Mouse (Mus musculus): ENCODE measurements at regions not wholly inside any gene's neighbourhood (a gene's known extent, or its start where the extent isn't known, plus 50 kb on each side); places are given as distances from the start of the nearest gene placed in this dataset.

- 38% methylated on average over 1 of the region's 1 CpGs for WGBS
- H3K9me3 ChIP-seq, result no peaks in the 10 kb centered on the region
- ATAC-seq, result no peak
- H3K4me1 ChIP-seq (replicated peaks), result no peaks in the 10 kb centered on the region
- no peaks in the 10 kb centered on the region for H3K36me3 ChIP-seq
- no peaks in the 10 kb centered on the region for H3K27me3 ChIP-seq (replicated peaks)
- no peak overlapping the region for H3K4me2 ChIP-seq (replicated peaks)
- no peak overlapping the region for H3K27ac ChIP-seq
- H3K4me3 ChIP-seq (replicated peaks), result no peak overlapping the region
- no peak overlapping the region for H3K9ac ChIP-seq
Observed at GRCm38 (mm10) chr3:18731251-18731650, 783.0 kb downstream of the Cypt12 start.

GRCm38 (mm10) chr3:18731674-18732073, 783.5 kb downstream of the Cypt12 start:
- no peak overlapping the region for H3K27ac ChIP-seq
- WGBS, result 31% methylated on average over 2 of the region's 2 CpGs
- ATAC-seq, result no peak
- no peaks in the 10 kb centered on the region for H3K4me1 ChIP-seq (replicated peaks)
- H3K9ac ChIP-seq, result no peak overlapping the region
- H3K4me3 ChIP-seq (replicated peaks), result no peak overlapping the region
- no peak overlapping the region for H3K4me2 ChIP-seq (replicated peaks)
- H3K36me3 ChIP-seq, result no peaks in the 10 kb centered on the region
- H3K9me3 ChIP-seq, result no peaks in the 10 kb centered on the region
- no peaks in the 10 kb centered on the region for H3K27me3 ChIP-seq (replicated peaks)

DNA sequence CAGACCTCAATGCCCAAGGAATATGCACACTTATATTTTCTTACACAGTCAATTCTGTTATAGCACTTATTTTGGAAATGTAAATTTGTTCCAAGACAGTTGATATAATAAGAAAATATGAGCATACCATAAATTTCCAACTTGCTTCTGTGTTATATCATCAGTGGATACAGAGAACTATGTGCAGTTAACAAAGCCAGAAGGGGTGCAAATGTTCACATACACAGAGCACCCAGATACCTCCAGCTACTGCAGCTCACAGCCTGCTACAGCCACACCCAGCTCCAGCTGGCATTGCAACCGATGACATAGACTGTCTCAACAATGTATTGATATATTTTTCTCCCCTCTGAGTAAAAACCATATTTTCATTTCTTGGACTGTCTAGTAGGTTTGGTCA, 785.3 kb downstream of the Cypt12 start:
- WGBS, result 51% methylated on average over 1 of the region's 1 CpGs
- no peak for ATAC-seq

GRCm38 (mm10) chr3:18738946-18739345, 790.7 kb downstream of the Cypt12 start:
- H3K9me3 ChIP-seq, result no peaks in the 10 kb centered on the region
- H3K4me2 ChIP-seq (replicated peaks), result no peak overlapping the region
- no peak overlapping the region for H3K4me3 ChIP-seq (replicated peaks)
- no peak for ATAC-seq
- no peak overlapping the region for H3K27ac ChIP-seq
- no peaks in the 10 kb centered on the region for H3K36me3 ChIP-seq
- no peak overlapping the region for H3K9ac ChIP-seq
- H3K4me1 ChIP-seq (replicated peaks), result no peaks in the 10 kb centered on the region
- no peaks in the 10 kb centered on the region for H3K27me3 ChIP-seq (replicated peaks)

More for the DNA sequence above, 785.3 kb downstream of the Cypt12 start:
- Histone ChIP-seq H3K9ac (no peak overlapping the region), H3K4me3 (replicated peaks) (no peak overlapping the region), H3K36me3 (no peaks in the 10 kb centered on the region), H3K27me3 (replicated peaks) (no peaks in the 10 kb centered on the region), H3K9me3 (no peaks in the 10 kb centered on the region), H3K27ac (no peak overlapping the region), H3K4me2 (replicated peaks) (no peak overlapping the region), H3K4me1 (replicated peaks) (no peaks in the 10 kb centered on the region)

- no peak for ATAC-seq
- H3K36me3 ChIP-seq, result no peaks in the 10 kb centered on the region
- no peaks in the 10 kb centered on the region for H3K27me3 ChIP-seq (replicated peaks)
- no peak overlapping the region for H3K9ac ChIP-seq
- no peak overlapping the region for H3K27ac ChIP-seq
- H3K9me3 ChIP-seq, result no peaks in the 10 kb centered on the region
- 88% methylated on average over 4 of the region's 4 CpGs for WGBS
- H3K4me1 ChIP-seq (replicated peaks), result no peaks in the 10 kb centered on the region
- no peak overlapping the region for H3K4me3 ChIP-seq (replicated peaks)
- H3K4me2 ChIP-seq (replicated peaks), result no peak overlapping the region
Observed at GRCm38 (mm10) chr3:18740344-18740743, 792.1 kb downstream of the Cypt12 start.

- Histone ChIP-seq H3K36me3 (no peaks in the 10 kb centered on the region), H3K9ac (no peak overlapping the region), H3K9me3 (no peaks in the 10 kb centered on the region), H3K4me3 (replicated peaks) (no peak overlapping the region), H3K27me3 (replicated peaks) (no peaks in the 10 kb centered on the region), H3K27ac (no peak overlapping the region), H3K4me2 (replicated peaks) (no peak overlapping the region), H3K4me1 (replicated peaks) (no peaks in the 10 kb centered on the region)
- WGBS, result 84% methylated on average over 2 of the region's 2 CpGs
- ATAC-seq, result no peak
Observed at GRCm38 (mm10) chr3:18743474-18743873, 795.3 kb downstream of the Cypt12 start.

DNA sequence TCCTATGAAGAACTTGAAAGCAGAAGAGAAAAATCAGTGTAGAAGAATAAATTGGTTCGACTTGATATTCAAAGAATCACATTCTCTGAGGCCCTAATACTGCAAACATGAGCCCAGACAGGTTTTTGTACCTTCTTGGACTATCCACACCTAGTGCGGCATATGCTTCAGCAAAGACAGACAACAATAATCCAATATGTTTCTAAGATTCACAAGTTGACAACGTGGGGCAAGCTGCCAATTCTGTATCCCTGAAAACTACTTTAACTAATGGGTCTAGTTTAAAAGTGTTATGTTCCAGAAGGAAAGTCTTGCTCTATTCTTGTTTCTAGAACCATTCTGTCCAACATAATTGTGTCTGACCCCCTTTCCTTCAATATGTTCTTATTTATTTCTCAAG, 796.0 kb downstream of the Cypt12 start:
- no peak overlapping the region for H3K27ac ChIP-seq
- no peak overlapping the region for H3K4me3 ChIP-seq (replicated peaks)
- 86% methylated on average over 3 of the region's 3 CpGs for whole genome bisulfite sequencing
- no peaks in the 10 kb centered on the region for H3K9me3 ChIP-seq
- H3K27me3 ChIP-seq (replicated peaks), result no peaks in the 10 kb centered on the region
- no peak for ATAC-seq
- H3K9ac ChIP-seq, result no peak overlapping the region
- H3K4me2 ChIP-seq (replicated peaks), result no peak overlapping the region
- no peaks in the 10 kb centered on the region for H3K4me1 ChIP-seq (replicated peaks)
- H3K36me3 ChIP-seq, result no peaks in the 10 kb centered on the region

GRCm38 (mm10) chr3:18746206-18746605, 798.0 kb downstream of the Cypt12 start:
- ATAC-seq, result no peak
- Histone ChIP-seq H3K4me1 (replicated peaks) (no peaks in the 10 kb centered on the region), H3K4me3 (replicated peaks) (no peak overlapping the region), H3K4me2 (replicated peaks) (no peak overlapping the region), H3K27me3 (replicated peaks) (no peaks in the 10 kb centered on the region), H3K9me3 (no peaks in the 10 kb centered on the region), H3K36me3 (no peaks in the 10 kb centered on the region), H3K27ac (no peak overlapping the region), H3K9ac (no peak overlapping the region)

DNA sequence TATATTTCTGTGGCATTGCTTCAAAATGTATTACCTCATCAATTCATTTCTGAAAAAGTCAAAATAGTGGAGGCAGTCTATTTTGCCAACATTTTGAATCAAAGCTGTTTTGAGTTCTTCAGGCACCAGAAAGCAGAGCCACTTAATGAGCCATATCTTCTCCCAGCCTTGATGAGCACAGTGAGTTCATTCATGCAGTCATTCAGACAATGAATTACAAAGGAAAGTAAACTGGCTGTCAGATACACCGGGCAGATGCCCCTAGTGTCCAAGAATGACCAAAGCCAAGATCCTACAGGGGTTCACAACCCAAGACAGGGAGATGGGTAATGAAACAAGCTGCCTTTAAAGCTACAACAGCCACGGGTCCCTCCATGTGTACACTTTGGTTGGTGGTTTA, 798.7 kb downstream of the Cypt12 start:
- Histone ChIP-seq H3K9ac (no peak overlapping the region), H3K27ac (no peak overlapping the region), H3K27me3 (replicated peaks) (no peaks in the 10 kb centered on the region), H3K9me3 (no peaks in the 10 kb centered on the region), H3K36me3 (no peaks in the 10 kb centered on the region), H3K4me3 (replicated peaks) (no peak overlapping the region), H3K4me1 (replicated peaks) (no peaks in the 10 kb centered on the region), H3K4me2 (replicated peaks) (no peak overlapping the region)
- ATAC-seq, result no peak
- WGBS, result 56% methylated on average over 2 of the region's 2 CpGs

GRCm38 (mm10) chr3:18751660-18752259, 803.5 kb downstream of the Cypt12 start:
- 92% methylated on average over 6 of the region's 6 CpGs for WGBS

DNA sequence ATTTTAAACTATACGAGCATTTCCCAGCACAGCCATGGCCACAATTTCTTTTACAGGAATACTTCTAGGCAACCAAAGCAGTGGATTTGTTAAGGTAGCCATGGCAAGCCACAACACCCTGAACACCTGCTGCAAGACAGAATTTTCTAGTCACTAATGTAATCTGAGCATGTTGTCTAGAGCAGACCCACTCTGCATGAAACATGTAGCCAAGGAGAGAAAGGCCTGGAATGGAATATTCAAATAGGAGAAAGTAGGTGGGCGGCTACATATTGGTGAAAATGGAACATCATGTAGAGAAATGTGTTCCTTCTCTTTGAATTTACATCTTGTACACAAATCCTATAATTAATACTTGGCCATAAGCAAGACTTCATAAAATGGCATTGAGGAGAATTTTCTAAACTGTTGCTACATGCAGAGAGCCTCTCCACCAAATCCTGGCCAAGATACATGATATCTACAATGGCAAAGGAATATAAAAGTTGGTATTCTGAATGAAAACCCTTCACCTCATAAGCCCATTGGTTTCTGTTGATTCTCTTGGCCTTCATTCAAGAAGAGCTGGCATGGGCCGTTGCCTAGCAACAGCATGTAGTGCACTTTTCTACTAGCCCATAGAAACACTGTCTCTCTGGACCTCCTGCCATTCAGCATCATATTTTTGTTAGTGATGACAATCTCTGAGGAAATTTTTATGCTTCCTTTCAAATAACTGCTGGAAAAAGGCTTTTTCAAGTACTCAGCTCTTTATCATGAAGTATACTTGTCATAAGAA, 816.3 kb downstream of the Cypt12 start:
- 84% methylated on average over 3 of the region's 3 CpGs for WGBS
- H3K27ac ChIP-seq, result no peak overlapping the region
- H3K9ac ChIP-seq, result no peak overlapping the region
- no peak overlapping the region for H3K4me3 ChIP-seq (replicated peaks)
- no peaks in the 10 kb centered on the region for H3K9me3 ChIP-seq
- H3K36me3 ChIP-seq, result no peaks in the 10 kb centered on the region
- no peak overlapping the region for H3K4me2 ChIP-seq (replicated peaks)
- no peaks in the 10 kb centered on the region for H3K4me1 ChIP-seq (replicated peaks)
- no peaks in the 10 kb centered on the region for H3K27me3 ChIP-seq (replicated peaks)
- no peak for ATAC-seq

More at GRCm38 (mm10) chr3:18751660-18752259, 803.5 kb downstream of the Cypt12 start:
- Histone ChIP-seq H3K9me3 (no peaks in the 10 kb centered on the region), H3K27me3 (replicated peaks) (no peaks in the 10 kb centered on the region), H3K4me2 (replicated peaks) (no peak overlapping the region), H3K27ac (no peak overlapping the region), H3K36me3 (no peaks in the 10 kb centered on the region), H3K4me3 (replicated peaks) (no peak overlapping the region), H3K9ac (no peak overlapping the region), H3K4me1 (replicated peaks) (no peaks in the 10 kb centered on the region)
- no peak for ATAC-seq

DNA sequence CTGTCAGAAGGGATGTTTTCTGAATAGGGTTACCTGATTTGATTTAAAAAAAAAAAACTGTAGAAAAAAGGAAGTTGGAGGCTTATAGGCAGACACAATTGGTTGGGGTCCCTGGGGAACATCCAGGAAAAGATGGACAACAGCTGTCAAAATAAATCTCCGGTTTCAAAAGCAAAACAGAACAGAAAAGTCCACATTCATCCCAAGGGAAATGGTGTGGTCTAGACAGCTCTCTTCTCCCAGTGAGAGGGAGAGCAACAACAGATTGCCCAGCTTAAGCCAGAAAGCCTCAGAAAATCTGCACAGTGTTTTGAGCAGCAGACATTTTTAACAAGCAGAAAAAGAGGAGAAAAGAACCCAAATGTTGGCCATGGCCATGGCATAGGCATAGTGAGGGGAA, 830.3 kb downstream of the Cypt12 start:
- no peak for ATAC-seq
- Histone ChIP-seq H3K4me2 (replicated peaks) (no peak overlapping the region), H3K9me3 (no peaks in the 10 kb centered on the region), H3K9ac (no peak overlapping the region), H3K36me3 (no peaks in the 10 kb centered on the region), H3K4me3 (replicated peaks) (no peak overlapping the region), H3K27ac (no peak overlapping the region), H3K27me3 (replicated peaks) (no peaks in the 10 kb centered on the region), H3K4me1 (replicated peaks) (no peaks in the 10 kb centered on the region)
- 64% methylated on average over 1 of the region's 1 CpGs for WGBS

DNA sequence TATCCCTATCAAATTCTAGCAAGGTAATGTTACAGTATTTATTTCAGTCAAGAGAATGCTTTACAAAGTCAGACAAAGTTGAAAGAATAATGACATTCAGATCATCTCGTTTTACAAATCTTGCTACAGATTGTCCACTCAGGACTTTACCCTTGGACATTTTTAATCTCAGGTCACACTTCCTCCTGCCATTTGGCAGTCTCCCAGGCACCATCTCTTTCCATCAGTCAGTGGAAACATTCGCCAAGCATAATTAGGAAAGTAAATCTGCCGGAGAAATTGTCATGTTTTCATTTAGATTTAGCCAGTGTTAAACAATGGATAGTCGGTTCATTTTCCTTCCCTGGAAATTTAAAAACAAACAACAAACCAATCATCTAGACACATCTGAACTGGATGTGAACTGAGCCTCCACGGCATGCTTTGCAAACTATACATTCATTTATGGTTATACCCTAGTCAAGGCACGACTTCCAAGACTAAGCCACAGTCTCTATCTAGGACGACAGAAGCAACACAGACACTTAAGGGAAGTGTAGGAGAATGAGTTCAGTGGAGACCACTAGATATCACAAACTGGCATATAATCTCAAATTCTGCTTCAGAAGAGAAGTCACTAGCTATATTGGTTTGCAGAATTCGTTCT, 839.4 kb downstream of the Cypt12 start:
- H3K9ac ChIP-seq, result no peak overlapping the region
- H3K27me3 ChIP-seq (replicated peaks), result no peaks in the 10 kb centered on the region
- ATAC-seq, result no peak
- no peaks in the 10 kb centered on the region for H3K9me3 ChIP-seq
- WGBS, result 44% methylated on average over 8 of the region's 8 CpGs
- no peaks in the 10 kb centered on the region for H3K4me1 ChIP-seq (replicated peaks)
- H3K4me3 ChIP-seq (replicated peaks), result no peak overlapping the region
- no peaks in the 10 kb centered on the region for H3K36me3 ChIP-seq
- no peak overlapping the region for H3K27ac ChIP-seq
- H3K4me2 ChIP-seq (replicated peaks), result no peak overlapping the region

All from intestine, embryonic 15.5 days (tissue).